Mouse (Mus musculus) retina, postnatal 7 days (tissue): ENCODE results near the gene Cd274.

ENCODE experiments used
- DNase-seq: peaks from one replicate; pipeline ENCODE4 v3.0.0-alpha.2; 2012; ENCODE audit warnings: low read depth, low spot score

Cd274 gene

DNA sequence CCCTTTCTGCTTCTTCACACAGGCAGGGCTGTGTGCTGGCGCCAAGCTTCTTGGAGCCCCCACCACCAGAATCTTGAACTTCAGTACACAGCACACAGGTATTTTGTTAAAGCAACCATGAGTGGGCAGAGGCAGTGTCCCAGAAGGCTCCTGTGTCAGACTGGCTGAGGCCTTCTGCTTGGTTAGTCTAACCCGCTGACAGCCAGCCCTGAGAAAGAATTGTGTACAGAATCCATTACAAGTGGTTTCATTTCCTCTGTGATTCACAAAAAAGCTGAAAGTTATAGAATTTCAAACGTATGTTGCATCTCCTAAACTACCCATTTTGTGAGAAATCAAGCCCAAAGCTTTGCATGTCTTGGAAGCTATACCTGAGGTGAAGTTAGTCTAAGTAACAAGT, 63.3 kb downstream of the Cd274 start:
- DNase-seq: no peak

GRCm38 (mm10) chr19:29430953-29431352, 63.7 kb downstream of the Cd274 start:
- DNase-seq: no peak

DNA sequence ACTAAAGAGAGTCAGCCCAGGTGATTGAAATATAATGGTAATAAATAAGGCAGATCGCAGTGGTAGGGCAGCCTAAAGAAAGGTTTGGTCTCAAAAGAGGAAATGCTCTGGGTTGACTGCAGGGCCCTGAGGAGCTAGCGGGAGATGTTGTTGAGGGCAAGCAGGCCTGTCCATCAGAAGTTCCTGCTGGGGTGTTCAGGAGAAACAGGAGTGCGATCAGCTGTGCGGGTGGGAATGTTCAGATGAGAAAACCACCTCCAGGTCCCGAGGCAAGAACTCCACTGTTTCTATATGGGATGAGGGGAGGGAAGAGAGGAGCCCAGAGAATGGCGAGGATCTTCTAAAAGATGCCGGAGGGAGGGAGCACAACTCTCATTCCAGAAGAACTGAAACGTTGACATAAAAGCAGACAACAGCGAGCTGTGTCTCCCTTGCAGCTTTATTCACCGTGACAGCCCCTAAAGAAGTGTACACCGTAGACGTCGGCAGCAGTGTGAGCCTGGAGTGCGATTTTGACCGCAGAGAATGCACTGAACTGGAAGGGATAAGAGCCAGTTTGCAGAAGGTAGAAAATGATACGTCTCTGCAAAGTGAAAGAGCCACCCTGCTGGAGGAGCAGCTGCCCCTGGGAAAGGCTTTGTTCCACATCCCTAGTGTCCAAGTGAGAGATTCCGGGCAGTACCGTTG, 69.7 kb downstream of the Cd274 start:
- no peak for DNase-seq
